Mouse (Mus musculus): ENCODE measurements at regions not wholly inside any gene's neighbourhood (a gene's known extent, or its start where the extent isn't known, plus 50 kb on each side); places are given as distances from the start of the nearest gene placed in this dataset.

- no peak for DNase-seq (ENCODE audit: low spot score)
Observed at GRCm38 (mm10) chrX:11487876-11488275, 160.3 kb downstream of the H2al1j start.

DNA sequence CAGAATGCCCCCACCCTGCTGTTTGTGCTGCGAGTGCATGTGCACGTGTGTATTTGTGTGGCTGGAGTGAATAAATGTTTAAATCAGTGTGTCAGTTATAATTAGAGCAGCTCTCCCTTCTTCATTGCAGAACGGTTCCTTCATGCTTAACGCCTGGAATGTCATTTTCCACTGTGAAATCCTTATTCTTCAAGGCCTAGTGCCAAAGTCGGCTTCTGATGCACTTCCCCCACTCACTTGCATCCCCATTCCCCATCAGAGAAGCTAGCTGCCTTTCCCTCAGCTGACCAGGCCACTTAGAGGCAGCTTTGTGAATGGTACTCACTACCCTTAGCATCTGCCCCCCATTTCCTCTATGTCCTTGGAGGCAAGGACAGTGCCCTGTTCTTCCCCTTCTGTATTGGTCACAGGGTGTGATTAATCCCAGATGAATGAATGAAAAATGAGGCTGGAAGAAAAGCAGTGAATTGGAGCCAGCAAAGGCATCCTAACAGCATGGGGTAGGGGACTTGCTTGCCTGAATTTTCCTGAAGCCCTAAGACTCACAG, 162.6 kb downstream of the H2al1j start:
- DNase-seq (ENCODE audit: low spot score): no peak

DNA sequence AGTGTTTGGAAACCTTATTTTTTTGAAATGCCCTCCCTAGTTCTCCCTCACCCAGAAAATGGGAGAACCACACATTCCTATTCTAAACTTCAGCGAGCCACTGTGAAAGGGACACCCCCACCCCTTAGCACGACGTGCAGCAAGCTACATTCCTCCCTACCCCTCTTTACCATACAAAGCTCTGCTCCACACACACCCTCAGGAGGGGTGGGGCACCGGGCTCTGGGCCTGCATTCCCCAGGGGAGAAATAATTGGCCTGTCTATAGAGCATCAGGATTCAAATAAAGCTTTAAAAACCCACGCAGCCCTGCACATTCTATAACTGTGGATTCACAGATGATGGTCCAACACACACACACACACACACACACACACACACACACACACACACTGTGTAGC, 163.6 kb downstream of the H2al1j start:
- DNase-seq (ENCODE audit: low spot score): no peak

GRCm38 (mm10) chrX:11491676-11492391, 164.2 kb downstream of the H2al1j start:
- no peak for DNase-seq (ENCODE audit: low spot score)

DNA sequence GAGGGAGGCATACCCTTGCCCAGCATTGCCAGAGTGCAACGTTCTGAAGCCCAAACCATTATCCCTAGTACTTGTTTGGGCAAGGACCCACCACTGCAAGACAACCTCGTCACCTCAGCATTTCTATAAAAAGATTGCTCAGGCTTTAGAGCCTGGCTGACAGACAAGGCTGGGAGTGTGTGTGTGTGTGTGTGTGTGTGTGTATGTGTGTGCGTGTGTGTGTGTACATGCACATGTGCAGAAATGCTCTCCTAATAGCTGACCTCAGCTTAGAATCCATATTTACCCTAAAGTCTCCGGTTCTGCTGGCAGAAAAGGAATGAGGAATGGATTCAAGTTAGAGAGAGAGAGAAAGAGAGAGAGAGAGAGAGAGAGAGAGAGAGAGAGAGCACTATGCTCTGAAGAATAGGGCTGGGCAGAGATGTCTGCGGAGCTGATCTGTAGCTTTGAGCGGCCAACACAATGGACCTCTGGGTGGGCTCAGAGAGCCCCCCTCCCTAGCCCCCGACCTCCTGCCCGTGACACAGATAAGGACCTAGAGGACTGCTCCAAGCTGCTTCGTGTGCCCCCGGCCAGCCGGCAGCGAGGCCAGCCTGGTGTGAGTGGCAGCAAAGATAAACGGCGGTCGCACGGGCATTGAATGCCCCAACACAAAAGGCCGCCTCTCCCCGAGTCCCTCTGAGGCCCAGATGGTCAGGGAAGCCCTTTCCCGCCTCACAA, 166.1 kb downstream of the H2al1j start:
- no peak for DNase-seq (ENCODE audit: low spot score)

GRCm38 (mm10) chrX:11494246-11494630, 166.6 kb downstream of the H2al1j start:
- DNase-seq (ENCODE audit: low spot score): no peak

DNA sequence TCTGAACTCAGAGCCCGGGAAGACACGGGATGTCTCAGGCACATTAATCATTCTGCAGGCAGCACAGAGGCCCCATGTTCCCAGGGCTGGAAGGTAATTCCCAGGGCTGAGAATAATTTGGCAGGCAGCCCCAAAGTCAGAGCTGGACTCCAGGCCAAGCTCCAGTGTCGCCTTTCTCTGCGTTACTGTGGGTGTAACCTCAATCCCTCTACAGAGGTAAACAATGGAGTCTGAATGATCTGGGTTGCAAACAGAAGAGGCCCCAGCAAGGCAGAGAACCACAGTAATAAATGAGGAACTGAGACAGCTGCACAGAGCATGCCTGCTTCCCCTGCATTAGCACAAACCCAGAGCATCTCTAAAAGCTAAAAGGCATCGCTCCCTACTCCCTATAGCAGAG, 184.8 kb downstream of the H2al1j start:
- no peak for DNase-seq (ENCODE audit: low spot score)

DNA sequence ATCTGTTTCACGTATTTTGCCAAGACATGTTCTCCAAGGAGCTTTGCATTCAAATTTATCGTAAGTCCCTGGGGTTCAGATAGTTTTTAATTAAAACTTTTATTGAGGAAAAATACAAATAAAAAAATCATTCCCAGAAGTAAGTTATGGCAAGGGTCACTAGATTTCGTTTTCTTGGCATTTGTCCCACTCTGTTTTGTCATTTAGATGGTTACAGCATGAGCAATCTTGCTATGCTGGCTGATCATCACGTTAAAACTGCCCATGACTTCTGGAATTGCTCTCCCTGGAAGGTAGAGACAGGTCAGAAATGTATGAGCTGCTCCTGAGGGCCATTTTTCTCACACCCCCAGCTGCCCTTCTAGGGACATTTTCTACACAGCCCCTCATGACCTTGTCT, 185.3 kb downstream of the H2al1j start:
- DNase-seq (ENCODE audit: low spot score): no peak

DNA sequence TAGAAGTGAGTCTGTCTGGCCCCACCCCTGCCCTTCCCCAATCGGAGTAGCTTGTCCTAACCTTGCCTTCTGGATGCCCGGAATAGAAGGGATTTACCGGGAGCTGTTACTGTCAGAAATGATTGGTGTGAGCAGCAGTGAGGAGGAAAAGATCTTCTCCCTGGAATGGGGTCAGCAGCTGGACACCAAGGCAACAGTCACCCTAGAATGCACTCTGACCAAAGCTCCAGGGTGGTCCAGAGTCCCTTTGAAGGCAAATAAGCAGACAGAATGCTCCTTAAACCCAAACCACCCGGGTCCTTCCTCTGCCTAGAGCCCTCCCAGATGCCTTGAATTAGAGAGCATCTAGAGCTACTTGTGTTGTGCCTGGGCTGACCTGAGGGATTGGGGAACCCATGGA, 196.2 kb downstream of the H2al1j start:
- no peak for DNase-seq (ENCODE audit: low spot score)

DNA sequence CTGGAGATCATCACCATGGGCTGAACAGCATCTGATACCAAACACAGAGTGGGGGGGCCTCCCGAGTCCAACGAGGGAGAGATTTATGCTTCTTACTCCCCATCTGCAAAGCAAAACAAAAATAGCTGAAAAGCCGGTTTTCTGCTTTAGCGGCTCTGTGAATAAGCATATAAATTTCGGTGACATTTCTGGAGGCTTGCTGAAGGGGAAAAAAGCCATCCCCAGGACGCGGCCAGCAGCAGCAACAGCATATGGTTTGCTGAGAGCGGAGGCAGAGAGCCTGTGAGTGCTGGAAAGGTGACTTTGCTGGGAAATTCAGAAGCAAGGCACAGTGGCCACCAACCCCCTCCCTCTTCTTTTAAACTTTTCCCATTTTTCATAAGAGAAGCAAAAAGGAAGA, 197.7 kb downstream of the H2al1j start:
- DNase-seq (ENCODE audit: low spot score): no peak

- no peak for DNase-seq (ENCODE audit: low spot score)
Observed at GRCm38 (mm10) chrX:11528589-11528988, 201.0 kb downstream of the H2al1j start.

GRCm38 (mm10) chrX:11529221-11529620, 201.6 kb downstream of the H2al1j start:
- DNase-seq (ENCODE audit: low spot score): no peak

- DNase-seq (ENCODE audit: low spot score): no peak
Observed at GRCm38 (mm10) chrX:11532817-11533216, 205.2 kb downstream of the H2al1j start.

DNA sequence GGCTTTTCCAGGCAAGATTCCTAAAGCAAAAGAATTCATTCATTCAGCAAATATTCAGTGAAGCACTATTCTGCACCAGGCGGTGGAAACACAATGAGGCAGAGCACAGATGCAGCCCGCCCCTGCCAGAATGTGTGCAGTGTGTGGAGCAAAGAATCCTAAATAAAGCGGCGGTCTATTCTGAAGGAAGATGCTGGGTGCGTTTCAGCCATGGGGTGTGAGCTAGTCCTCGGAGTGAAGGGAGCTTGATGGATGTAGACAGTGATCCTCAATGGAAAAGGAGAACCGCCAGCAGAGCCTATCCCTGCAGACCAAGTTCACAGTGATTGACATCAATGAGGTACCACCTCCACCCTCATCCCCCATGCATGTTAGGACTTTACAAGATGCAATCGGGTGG, 206.2 kb downstream of the H2al1j start:
- DNase-seq (ENCODE audit: low spot score): no peak

- no peak for DNase-seq (ENCODE audit: low spot score)
Observed at GRCm38 (mm10) chrX:11541011-11541410, 213.4 kb downstream of the H2al1j start.

GRCm38 (mm10) chrX:11550164-11550851, 222.7 kb downstream of the H2al1j start:
- DNase-seq (ENCODE audit: low spot score): no peak

DNA sequence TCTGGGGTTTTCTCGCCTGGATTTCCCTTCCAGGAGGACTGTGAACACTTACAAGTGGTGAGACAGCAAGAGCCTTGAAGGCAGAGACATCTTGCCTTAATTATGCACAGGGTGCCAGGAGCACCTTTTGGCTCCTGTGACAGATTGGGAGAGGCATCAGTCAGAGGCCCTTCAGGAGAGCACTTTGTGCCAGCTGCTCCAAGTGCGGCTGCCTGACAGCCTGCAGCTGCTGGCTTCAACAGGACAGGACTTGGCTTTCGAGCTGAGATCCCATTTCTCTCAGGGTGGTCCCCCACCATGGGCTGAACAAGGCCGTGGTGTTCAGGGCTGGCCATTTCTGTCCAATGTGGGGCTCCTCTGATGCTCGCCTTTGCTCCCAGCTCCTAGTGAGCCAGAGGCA, 224.6 kb downstream of the H2al1j start:
- no peak for DNase-seq (ENCODE audit: low spot score)

GRCm38 (mm10) chrX:11555035-11555570, 227.5 kb downstream of the H2al1j start:
- DNase-seq (ENCODE audit: low spot score): no peak

DNA sequence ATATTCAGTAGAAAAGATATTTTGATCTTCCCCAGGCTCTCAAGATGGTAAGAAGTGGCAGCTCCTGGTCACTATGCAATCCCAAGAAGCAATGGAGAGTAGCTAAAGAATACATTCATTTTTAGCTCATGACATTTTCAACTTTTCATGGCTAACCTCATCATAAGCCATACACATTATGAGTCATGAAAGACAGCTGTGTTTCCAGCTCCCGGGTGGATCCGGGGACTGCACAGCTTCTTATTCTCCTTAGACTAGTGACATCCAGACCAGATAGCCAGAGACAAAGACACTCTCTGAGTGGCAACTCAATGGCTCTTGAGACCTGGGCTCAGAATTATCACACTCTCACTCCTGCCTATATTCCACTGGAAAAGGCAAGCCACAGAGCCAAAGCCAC, 230.6 kb downstream of the H2al1j start:
- no peak for DNase-seq (ENCODE audit: low spot score)

GRCm38 (mm10) chrX:11560550-11561276, 233.1 kb downstream of the H2al1j start:
- no peak for DNase-seq (ENCODE audit: low spot score)

DNA sequence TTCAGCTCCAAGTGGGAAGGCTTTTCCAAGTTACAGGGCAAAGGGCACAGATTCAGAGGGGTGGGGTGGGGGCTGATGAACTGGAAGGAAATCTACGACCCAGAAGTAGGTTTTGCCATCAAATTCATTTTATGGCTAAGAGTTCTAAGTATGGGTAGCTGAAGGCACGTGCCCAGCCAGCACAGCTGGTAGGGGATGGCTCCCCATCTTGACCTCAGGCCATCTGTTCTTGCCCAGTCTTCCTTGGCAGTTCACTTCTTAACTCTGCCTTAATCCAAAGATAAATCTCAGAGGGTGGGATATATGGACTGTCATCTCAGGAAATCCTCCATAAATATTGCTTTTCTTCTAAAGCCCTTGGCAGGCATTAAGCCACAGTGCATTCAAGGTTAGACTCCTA, 238.3 kb downstream of the H2al1j start:
- DNase-seq (ENCODE audit: low spot score): no peak

GRCm38 (mm10) chrX:11567827-11568226, 240.2 kb downstream of the H2al1j start:
- no peak for DNase-seq (ENCODE audit: low spot score)

Measured in urinary bladder, postnatal 10 days (tissue).